Mouse (Mus musculus): ENCODE measurements around the gene Dyrk1b. TPM values are rescaled to one million over a fixed set of nuclear protein-coding genes. Genes with fewer than 3 reads are reported as not detected.
"Not testable (repeated sequence)": the region's sequence is repeated elsewhere in the genome, so short reads cannot be mapped to it uniquely, and the experiment has no call there.

Dyrk1b gene
- polyA plus RNA-seq, 2 experiments, result 1.9 to 2.7 TPM

- 72% methylated on average over 4 of the region's 4 CpGs for WGBS (ENCODE audit: insufficient replicate concordance)
- not testable (repeated sequence) for H3K9me3 ChIP-seq (ENCODE audit: control insufficient read depth, low read length); H3K4me3 ChIP-seq (ENCODE audit: insufficient read depth in 1 of 2, low read depth in 2 of 2, low read length in 2 of 2); DNase-seq (ENCODE audit: low read depth in 3 of 3, low spot score in 3 of 3); ATAC-seq (ENCODE audit: insufficient read depth); H3K27me3 ChIP-seq (ENCODE audit: control insufficient read depth, insufficient read depth, low read length); H3K27ac ChIP-seq; H3K36me3 ChIP-seq (replicated peaks; ENCODE audit: control insufficient read depth, insufficient read depth, low read depth); H3K9ac ChIP-seq (replicated peaks); H3K4me1 ChIP-seq (replicated peaks; ENCODE audit: control insufficient read depth in 2 of 2, insufficient read depth in 2 of 2, low read length in 1 of 2); H3K4me2 ChIP-seq (ENCODE audit: low read depth)
Measured at GRCm38 (mm10) chr7:28226836-28227235, 47.6 kb downstream of the Dyrk1b start.

GRCm38 (mm10) chr7:28227421-28227820 lies 48.2 kb downstream of the Dyrk1b start:
- whole genome bisulfite sequencing (ENCODE audit: insufficient replicate concordance), result 70% methylated on average over 4 of the region's 4 CpGs

More at GRCm38 (mm10) chr7:28227421-28227820, 48.2 kb downstream of the Dyrk1b start:
- H3K4me1 ChIP-seq (replicated peaks; ENCODE audit: control insufficient read depth in 2 of 2, insufficient read depth in 2 of 2, low read length in 1 of 2); H3K27me3 ChIP-seq (ENCODE audit: control insufficient read depth, insufficient read depth, low read length); H3K9me3 ChIP-seq (ENCODE audit: control insufficient read depth, low read length); ATAC-seq (ENCODE audit: insufficient read depth); H3K36me3 ChIP-seq (replicated peaks; ENCODE audit: control insufficient read depth, insufficient read depth, low read depth); H3K4me3 ChIP-seq (ENCODE audit: insufficient read depth in 1 of 2, low read depth in 2 of 2, low read length in 2 of 2); H3K9ac ChIP-seq (replicated peaks); H3K27ac ChIP-seq; DNase-seq (ENCODE audit: low read depth in 3 of 3, low spot score in 3 of 3); H3K4me2 ChIP-seq (ENCODE audit: low read depth): not testable (repeated sequence)

Other genes with a start within 250 kb of the Dyrk1b start
- gene Zfp780b, start 200.3 kb upstream of the Dyrk1b start, polyA plus RNA-seq (2012; rRNA removed), result 0.83 and 1.3 TPM in 2 replicates
- gene Zfp780b, start 200.3 kb upstream of the Dyrk1b start, polyA plus RNA-seq (2014; fragmentation: Nextera tagmentation; extraction: Ambion mirVana), result 2.4 and 2.6 TPM in 2 replicates
- 0.69 and 0.94 TPM in 2 replicates for gene Zfp850, start 165.4 kb upstream of the Dyrk1b start, polyA plus RNA-seq (2012; rRNA removed)
- 2.3 and 2.4 TPM in 2 replicates for gene Zfp850, start 165.4 kb upstream of the Dyrk1b start, polyA plus RNA-seq (2014; fragmentation: Nextera tagmentation; extraction: Ambion mirVana)
- gene Psmc4, start 129.4 kb upstream of the Dyrk1b start, polyA plus RNA-seq (2012; rRNA removed), result 69.5 and 94.9 TPM in 2 replicates
- gene Psmc4, start 129.4 kb upstream of the Dyrk1b start, polyA plus RNA-seq (2014; fragmentation: Nextera tagmentation; extraction: Ambion mirVana), result 126 and 137 TPM in 2 replicates
- gene Fcgbp, start 108.2 kb upstream of the Dyrk1b start, polyA plus RNA-seq (2012; rRNA removed), result not detected in 2 replicates
- not detected in 2 replicates for gene Fcgbp, start 108.2 kb upstream of the Dyrk1b start, polyA plus RNA-seq (2014; fragmentation: Nextera tagmentation; extraction: Ambion mirVana)
- not detected in 2 replicates for gene 9530053A07Rik, start 50.0 kb upstream of the Dyrk1b start, polyA plus RNA-seq (2012; rRNA removed)
- gene 9530053A07Rik, start 50.0 kb upstream of the Dyrk1b start, polyA plus RNA-seq (2014; fragmentation: Nextera tagmentation; extraction: Ambion mirVana), result not detected in 2 replicates
- 135 and 219 TPM in 2 replicates for gene Fbl, start 9.8 kb upstream of the Dyrk1b start, polyA plus RNA-seq (2012; rRNA removed)
- 24.4 and 29.7 TPM in 2 replicates for gene Fbl, start 9.8 kb upstream of the Dyrk1b start, polyA plus RNA-seq (2014; fragmentation: Nextera tagmentation; extraction: Ambion mirVana)
- 1.3 and 2.3 TPM in 2 replicates for gene Eid2, start 88.4 kb downstream of the Dyrk1b start, polyA plus RNA-seq (2012; rRNA removed)
- 0.38 and 1.1 TPM in 2 replicates for gene Eid2, start 88.4 kb downstream of the Dyrk1b start, polyA plus RNA-seq (2014; fragmentation: Nextera tagmentation; extraction: Ambion mirVana)
- 1.5 and 1.7 TPM in 2 replicates for gene Eid2b, start 98.3 kb downstream of the Dyrk1b start, polyA plus RNA-seq (2012; rRNA removed)
- gene Eid2b, start 98.3 kb downstream of the Dyrk1b start, polyA plus RNA-seq (2014; fragmentation: Nextera tagmentation; extraction: Ambion mirVana), result 1.4 and 2.1 TPM in 2 replicates
- gene Selenov, start 111.7 kb downstream of the Dyrk1b start, polyA plus RNA-seq (2012; rRNA removed), result not detected in 2 replicates
- gene Selenov, start 111.7 kb downstream of the Dyrk1b start, polyA plus RNA-seq (2014; fragmentation: Nextera tagmentation; extraction: Ambion mirVana), result not detected in 2 replicates
- gene Dll3, start 122.8 kb downstream of the Dyrk1b start, polyA plus RNA-seq (2012; rRNA removed), result 0.03 and 0.04 TPM in 2 replicates
- not detected in 2 replicates for gene Dll3, start 122.8 kb downstream of the Dyrk1b start, polyA plus RNA-seq (2014; fragmentation: Nextera tagmentation; extraction: Ambion mirVana)
- gene Timm50, start 132.6 kb downstream of the Dyrk1b start, polyA plus RNA-seq (2012; rRNA removed), result 45.4 and 52.3 TPM in 2 replicates
- 91.1 and 95.2 TPM in 2 replicates for gene Timm50, start 132.6 kb downstream of the Dyrk1b start, polyA plus RNA-seq (2014; fragmentation: Nextera tagmentation; extraction: Ambion mirVana)
- gene Supt5, start 159.3 kb downstream of the Dyrk1b start, polyA plus RNA-seq (2012; rRNA removed), result 29.4 and 29.6 TPM in 2 replicates
- 21.7 and 26.2 TPM in 2 replicates for gene Supt5, start 159.3 kb downstream of the Dyrk1b start, polyA plus RNA-seq (2014; fragmentation: Nextera tagmentation; extraction: Ambion mirVana)
- 512 and 1,209 TPM in 2 replicates for gene Rps16, start 171.2 kb downstream of the Dyrk1b start, polyA plus RNA-seq (2012; rRNA removed)
- 874 and 900 TPM in 2 replicates for gene Rps16, start 171.2 kb downstream of the Dyrk1b start, polyA plus RNA-seq (2014; fragmentation: Nextera tagmentation; extraction: Ambion mirVana)
- gene Plekhg2, start 193.1 kb downstream of the Dyrk1b start, polyA plus RNA-seq (2012; rRNA removed), result 3.2 and 3.3 TPM in 2 replicates
- gene Plekhg2, start 193.1 kb downstream of the Dyrk1b start, polyA plus RNA-seq (2014; fragmentation: Nextera tagmentation; extraction: Ambion mirVana), result 2.7 and 3.4 TPM in 2 replicates
- 3.9 and 5.1 TPM in 2 replicates for gene Zfp36, start 200.8 kb downstream of the Dyrk1b start, polyA plus RNA-seq (2012; rRNA removed)
- gene Zfp36, start 200.8 kb downstream of the Dyrk1b start, polyA plus RNA-seq (2014; fragmentation: Nextera tagmentation; extraction: Ambion mirVana), result 4.6 and 5.0 TPM in 2 replicates
- 21.0 and 22.2 TPM in 2 replicates for gene Med29, start 213.2 kb downstream of the Dyrk1b start, polyA plus RNA-seq (2012; rRNA removed)
- 25.7 and 27.2 TPM in 2 replicates for gene Med29, start 213.2 kb downstream of the Dyrk1b start, polyA plus RNA-seq (2014; fragmentation: Nextera tagmentation; extraction: Ambion mirVana)
- 25.2 and 40.4 TPM in 2 replicates for gene Paf1, start 213.5 kb downstream of the Dyrk1b start, polyA plus RNA-seq (2012; rRNA removed)
- 15.0 and 18.3 TPM in 2 replicates for gene Paf1, start 213.5 kb downstream of the Dyrk1b start, polyA plus RNA-seq (2014; fragmentation: Nextera tagmentation; extraction: Ambion mirVana)

Measured in liver, embryonic 14.5 days (tissue).